Mouse (Mus musculus): ENCODE data around the gene Olig2.

The Olig2 gene

DNA sequence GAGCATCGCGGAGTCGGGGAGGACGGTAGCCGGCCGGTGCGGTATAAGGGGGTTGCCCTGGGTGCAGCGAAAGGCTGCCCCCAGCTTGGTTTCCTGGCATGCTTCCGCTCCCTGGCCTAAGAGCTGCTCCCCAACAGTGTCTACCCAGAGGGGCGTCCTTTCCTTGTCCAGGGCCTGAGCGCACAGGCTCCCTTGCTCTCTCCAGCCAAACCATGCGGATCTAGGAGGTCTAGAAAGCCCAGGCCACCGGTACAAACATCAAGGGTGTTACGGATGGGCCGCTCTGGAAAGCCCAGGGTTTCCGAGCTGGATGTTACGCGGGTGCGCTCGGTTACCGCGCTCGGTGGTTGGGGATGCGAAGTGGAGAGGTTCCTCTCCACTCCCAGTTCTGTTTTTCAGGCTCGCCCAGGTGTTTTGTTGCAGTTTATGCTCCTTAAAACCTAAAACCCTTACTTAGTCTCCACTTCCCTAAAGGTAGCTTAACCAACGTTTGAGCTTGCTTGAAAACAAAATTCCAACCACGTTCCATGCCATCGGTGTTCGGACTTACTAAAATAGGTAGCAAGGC lies 45.8 kb downstream of the Olig2 start:
- DNase-seq: peak; percentile 33

DNA sequence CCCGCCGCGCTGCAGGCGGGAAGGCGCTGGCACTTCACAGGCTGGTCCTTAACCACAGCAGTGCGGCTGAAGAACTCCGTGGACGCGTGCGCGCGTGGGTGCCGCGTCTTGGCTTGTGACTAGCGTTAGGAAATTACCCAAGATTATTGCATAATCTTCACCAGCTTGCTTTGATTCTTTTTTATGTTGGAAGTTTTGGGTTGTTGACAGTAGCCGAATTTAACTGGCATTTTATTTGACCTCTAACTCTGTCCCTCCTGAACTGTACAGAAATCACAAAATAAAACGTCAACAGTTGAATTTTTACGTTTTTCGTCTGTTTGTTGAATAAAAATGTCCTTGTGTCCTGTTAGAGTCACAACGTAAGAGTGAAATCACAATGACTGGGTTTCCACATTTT lies 46.4 kb downstream of the Olig2 start:
- DNase-seq: no peak

Measured in embryo, embryonic 11 days (tissue).